Mouse (Mus musculus): ENCODE data around the gene Gm21969.

Gm21969 gene

GRCm38 (mm10) chr4:139617001-139617364, 14.0 kb downstream of the Gm21969 start:
- DNase-seq (ENCODE audit: low read depth, low spot score) = no peak

GRCm38 (mm10) chr4:139619765-139620164, 16.8 kb downstream of the Gm21969 start:
- DNase-seq (ENCODE audit: low read depth, low spot score) = no peak

- DNase-seq (ENCODE audit: low read depth, low spot score) = peak; percentile 98
Observed at GRCm38 (mm10) chr4:139622373-139623282, 19.6 kb downstream of the Gm21969 start, which contains the start of gene Aldh4a1. Gene Aldh4a1 (plus strand): TSS chr4:139622866.

- no peak for DNase-seq (ENCODE audit: low read depth, low spot score)
Observed at GRCm38 (mm10) chr4:139623434-139624115, 20.6 kb downstream of the Gm21969 start.

- DNase-seq (ENCODE audit: low read depth, low spot score) = no peak
Observed at GRCm38 (mm10) chr4:139624116-139624489, 21.1 kb downstream of the Gm21969 start.

GRCm38 (mm10) chr4:139624706-139625105, 21.7 kb downstream of the Gm21969 start:
- DNase-seq (ENCODE audit: low read depth, low spot score) = no peak

GRCm38 (mm10) chr4:139627361-139627760, 24.4 kb downstream of the Gm21969 start:
- DNase-seq (ENCODE audit: low read depth, low spot score) = no peak

GRCm38 (mm10) chr4:139630171-139630570, 27.2 kb downstream of the Gm21969 start:
- no peak for DNase-seq (ENCODE audit: low read depth, low spot score)

- DNase-seq (ENCODE audit: low read depth, low spot score) = no peak
Observed at GRCm38 (mm10) chr4:139631141-139631540, 28.2 kb downstream of the Gm21969 start.

GRCm38 (mm10) chr4:139631569-139632253, 28.7 kb downstream of the Gm21969 start:
- DNase-seq (ENCODE audit: low read depth, low spot score) = no peak

GRCm38 (mm10) chr4:139632254-139632580, 29.2 kb downstream of the Gm21969 start:
- no peak for DNase-seq (ENCODE audit: low read depth, low spot score)

- DNase-seq (ENCODE audit: low read depth, low spot score) = peak; percentile 27
Observed at GRCm38 (mm10) chr4:139636373-139636772, 33.4 kb downstream of the Gm21969 start.

- DNase-seq (ENCODE audit: low read depth, low spot score) = no peak
Observed at GRCm38 (mm10) chr4:139637847-139638246, 34.9 kb downstream of the Gm21969 start.

GRCm38 (mm10) chr4:139638356-139638755, 35.4 kb downstream of the Gm21969 start:
- no peak for DNase-seq (ENCODE audit: low read depth, low spot score)

GRCm38 (mm10) chr4:139639801-139640200, 36.8 kb downstream of the Gm21969 start:
- no peak for DNase-seq (ENCODE audit: low read depth, low spot score)

GRCm38 (mm10) chr4:139640333-139640732, 37.3 kb downstream of the Gm21969 start:
- no peak for DNase-seq (ENCODE audit: low read depth, low spot score)

- DNase-seq (ENCODE audit: low read depth, low spot score) = no peak
Observed at GRCm38 (mm10) chr4:139640775-139641174, 37.8 kb downstream of the Gm21969 start.

GRCm38 (mm10) chr4:139641829-139642425, 38.9 kb downstream of the Gm21969 start:
- no peak for DNase-seq (ENCODE audit: low read depth, low spot score)

- DNase-seq (ENCODE audit: low read depth, low spot score) = peak; percentile 53
Observed at GRCm38 (mm10) chr4:139643972-139644371, 41.0 kb downstream of the Gm21969 start.

GRCm38 (mm10) chr4:139646916-139647315, 43.9 kb downstream of the Gm21969 start:
- DNase-seq (ENCODE audit: low read depth, low spot score) = no peak

GRCm38 (mm10) chr4:139650086-139650743, 47.2 kb downstream of the Gm21969 start:
- no peak for DNase-seq (ENCODE audit: low read depth, low spot score)
